Mouse (Mus musculus): ENCODE data around the gene Agbl1. TPM values are rescaled to one million over a fixed set of nuclear protein-coding genes. Genes with fewer than 3 reads are reported as not detected.

The Agbl1 gene
- polyA plus RNA-seq, 1 experiment = not detected

GRCm38 (mm10) chr7:76392296-76392940, 162.7 kb downstream of the Agbl1 start:
- no peak overlapping the region for H3K9ac ChIP-seq (ENCODE audit: low read depth, poor library complexity, severe bottlenecking)
- no peaks in the 10 kb centered on the region for H3K9me3 ChIP-seq (replicated peaks; ENCODE audit: control insufficient read depth, insufficient read depth, low read length, poor library complexity, severe bottlenecking)
- H3K4me3 ChIP-seq (ENCODE audit: low read depth, low read length) = no peak overlapping the region
- no peak overlapping the region for H3K27ac ChIP-seq (ENCODE audit: insufficient read depth, low read length)
- H3K36me3 ChIP-seq (ENCODE audit: control insufficient read depth, insufficient read depth, low read length, poor library complexity, severe bottlenecking) = no peaks in the 10 kb centered on the region
- no peak for TF ChIP-seq EP300 (IDR thresholded peaks at IDR 0.05; ENCODE audit: insufficient read depth, low read depth, low read length)
- TF ChIP-seq CTCF (IDR thresholded peaks at IDR 0.05; ENCODE audit: low read depth, low read length) = no peak
- TF ChIP-seq POLR2A (IDR thresholded peaks at IDR 0.05; ENCODE audit: insufficient read depth, low read length) = no peak
- no peaks in the 10 kb centered on the region for H3K4me1 ChIP-seq (ENCODE audit: control insufficient read depth, insufficient read depth, low read length)
- H3K27me3 ChIP-seq (ENCODE audit: control insufficient read depth, insufficient read depth, low read length, poor library complexity, severe bottlenecking) = no peaks in the 10 kb centered on the region

- H3K4me1 ChIP-seq (ENCODE audit: control insufficient read depth, insufficient read depth, low read length) = no peaks in the 10 kb centered on the region
- no peaks in the 10 kb centered on the region for H3K27me3 ChIP-seq (ENCODE audit: control insufficient read depth, insufficient read depth, low read length, poor library complexity, severe bottlenecking)
- no peaks in the 10 kb centered on the region for H3K36me3 ChIP-seq (ENCODE audit: control insufficient read depth, insufficient read depth, low read length, poor library complexity, severe bottlenecking)
- TF ChIP-seq POLR2A (IDR thresholded peaks at IDR 0.05; ENCODE audit: insufficient read depth, low read length) = no peak
- peak; percentile 32 for TF ChIP-seq CTCF (IDR thresholded peaks at IDR 0.05; ENCODE audit: low read depth, low read length)
- H3K9ac ChIP-seq (ENCODE audit: low read depth, poor library complexity, severe bottlenecking) = no peak overlapping the region
- H3K4me3 ChIP-seq (ENCODE audit: low read depth, low read length) = no peak overlapping the region
- no peaks in the 10 kb centered on the region for H3K9me3 ChIP-seq (replicated peaks; ENCODE audit: control insufficient read depth, insufficient read depth, low read length, poor library complexity, severe bottlenecking)
- H3K27ac ChIP-seq (ENCODE audit: insufficient read depth, low read length) = no peak overlapping the region
Measured at GRCm38 (mm10) chr7:76392941-76393817, 163.5 kb downstream of the Agbl1 start.

GRCm38 (mm10) chr7:76407930-76408557, 178.4 kb downstream of the Agbl1 start:
- H3K27me3 ChIP-seq (ENCODE audit: control insufficient read depth, insufficient read depth, low read length, poor library complexity, severe bottlenecking) = no peaks in the 10 kb centered on the region
- no peak overlapping the region for H3K4me3 ChIP-seq (ENCODE audit: low read depth, low read length)
- H3K27ac ChIP-seq (ENCODE audit: insufficient read depth, low read length) = no peak overlapping the region
- no peaks in the 10 kb centered on the region for H3K36me3 ChIP-seq (ENCODE audit: control insufficient read depth, insufficient read depth, low read length, poor library complexity, severe bottlenecking)
- H3K9me3 ChIP-seq (replicated peaks; ENCODE audit: control insufficient read depth, insufficient read depth, low read length, poor library complexity, severe bottlenecking) = no peaks in the 10 kb centered on the region
- H3K4me1 ChIP-seq (ENCODE audit: control insufficient read depth, insufficient read depth, low read length) = no peaks in the 10 kb centered on the region
- no peak for TF ChIP-seq EP300 (IDR thresholded peaks at IDR 0.05; ENCODE audit: insufficient read depth, low read depth, low read length)
- TF ChIP-seq POLR2A (IDR thresholded peaks at IDR 0.05; ENCODE audit: insufficient read depth, low read length) = no peak
- H3K9ac ChIP-seq (ENCODE audit: low read depth, poor library complexity, severe bottlenecking) = no peak overlapping the region

DNA sequence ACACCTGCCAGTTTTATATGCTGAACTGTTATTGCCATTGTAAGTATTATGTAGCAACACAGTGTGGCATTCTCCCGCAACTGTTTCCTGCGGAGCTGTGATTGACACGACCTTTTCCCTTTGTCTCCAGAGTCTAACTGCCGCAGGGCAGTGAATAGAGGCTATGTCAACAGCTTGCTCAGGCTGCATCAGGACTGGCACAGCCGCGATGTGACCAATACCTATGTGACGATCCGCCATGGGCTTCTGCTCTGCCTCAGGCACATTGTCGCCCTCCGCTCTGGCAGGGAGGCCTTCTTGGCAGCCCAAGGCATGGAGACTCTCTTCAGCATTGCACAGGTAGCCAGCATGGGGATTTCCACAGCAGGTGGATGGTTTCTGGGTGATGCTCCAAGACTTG, 179.3 kb downstream of the Agbl1 start:
- TF ChIP-seq POLR2A (IDR thresholded peaks at IDR 0.05; ENCODE audit: insufficient read depth, low read length) = no peak
- no peak for TF ChIP-seq EP300 (IDR thresholded peaks at IDR 0.05; ENCODE audit: insufficient read depth, low read depth, low read length)
- TF ChIP-seq CTCF (IDR thresholded peaks at IDR 0.05; ENCODE audit: low read depth, low read length) = no peak
- H3K9me3 ChIP-seq (replicated peaks; ENCODE audit: control insufficient read depth, insufficient read depth, low read length, poor library complexity, severe bottlenecking) = no peaks in the 10 kb centered on the region
- no peaks in the 10 kb centered on the region for H3K4me1 ChIP-seq (ENCODE audit: control insufficient read depth, insufficient read depth, low read length)
- no peaks in the 10 kb centered on the region for H3K36me3 ChIP-seq (ENCODE audit: control insufficient read depth, insufficient read depth, low read length, poor library complexity, severe bottlenecking)
- H3K27ac ChIP-seq (ENCODE audit: insufficient read depth, low read length) = no peak overlapping the region
- H3K4me3 ChIP-seq (ENCODE audit: low read depth, low read length) = no peak overlapping the region
- H3K27me3 ChIP-seq (ENCODE audit: control insufficient read depth, insufficient read depth, low read length, poor library complexity, severe bottlenecking) = no peaks in the 10 kb centered on the region
- H3K9ac ChIP-seq (ENCODE audit: low read depth, poor library complexity, severe bottlenecking) = no peak overlapping the region

- TF ChIP-seq CTCF (IDR thresholded peaks at IDR 0.05; ENCODE audit: low read depth, low read length) (no peak), POLR2A (IDR thresholded peaks at IDR 0.05; ENCODE audit: insufficient read depth, low read length) (no peak), EP300 (IDR thresholded peaks at IDR 0.05; ENCODE audit: insufficient read depth, low read depth, low read length) (no peak)
- Histone ChIP-seq H3K4me3 (ENCODE audit: low read depth, low read length) (no peak overlapping the region), H3K4me1 (ENCODE audit: control insufficient read depth, insufficient read depth, low read length) (no peaks in the 10 kb centered on the region), H3K27me3 (ENCODE audit: control insufficient read depth, insufficient read depth, low read length, poor library complexity, severe bottlenecking) (no peaks in the 10 kb centered on the region), H3K27ac (ENCODE audit: insufficient read depth, low read length) (no peak overlapping the region), H3K9me3 (replicated peaks; ENCODE audit: control insufficient read depth, insufficient read depth, low read length, poor library complexity, severe bottlenecking) (no peaks in the 10 kb centered on the region), H3K36me3 (ENCODE audit: control insufficient read depth, insufficient read depth, low read length, poor library complexity, severe bottlenecking) (no peaks in the 10 kb centered on the region), H3K9ac (ENCODE audit: low read depth, poor library complexity, severe bottlenecking) (no peak overlapping the region)
Measured at GRCm38 (mm10) chr7:76410403-76411180, 180.9 kb downstream of the Agbl1 start.
